Mouse (Mus musculus): ENCODE results near the gene Pik3cd. TPM values are rescaled to one million over a fixed set of nuclear protein-coding genes. Genes with fewer than 3 reads are reported as not detected.

Pik3cd gene
- total RNA-seq, 2 experiments from 2014 or later: 10.3 to 12.7 TPM

DNA sequence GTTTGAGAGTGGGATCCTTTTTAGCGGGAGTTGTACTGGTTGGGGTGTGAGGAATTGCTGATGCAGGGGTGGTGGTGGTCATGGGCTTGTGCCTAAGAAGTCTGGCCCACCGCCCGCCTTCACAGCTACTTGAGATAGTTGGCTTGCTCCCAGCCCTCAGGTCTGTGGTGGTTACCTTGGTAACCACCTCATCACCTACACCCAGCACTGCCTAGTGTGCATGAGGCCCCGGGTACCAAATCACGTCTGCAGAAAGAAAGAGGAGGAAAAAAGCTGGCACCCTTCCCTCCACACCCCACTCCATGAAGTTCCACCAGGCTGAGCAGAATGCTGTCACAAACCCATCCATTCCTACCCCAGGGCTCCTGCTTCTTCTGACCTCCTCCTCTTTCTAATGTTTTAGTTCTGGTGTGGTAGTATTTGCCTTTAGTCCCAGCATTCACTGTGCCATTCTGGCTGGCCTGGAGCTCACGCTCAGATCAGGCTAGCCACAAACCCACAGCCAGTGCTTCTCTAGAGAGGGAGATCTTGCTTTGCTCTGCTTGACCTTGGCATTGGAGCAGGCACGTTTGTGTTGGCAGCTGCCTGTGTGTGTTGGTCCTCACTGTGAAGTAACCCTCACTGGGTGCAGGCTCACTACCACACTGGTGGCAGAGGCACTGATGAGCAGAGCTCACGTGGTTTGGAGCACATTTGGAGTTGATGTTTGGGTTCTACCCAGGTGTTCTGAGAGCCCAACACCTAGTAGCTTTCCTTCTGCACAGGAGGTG, 92.9 kb downstream of the Pik3cd start:
- no peak for DNase-seq (ENCODE audit: low spot score)

DNA sequence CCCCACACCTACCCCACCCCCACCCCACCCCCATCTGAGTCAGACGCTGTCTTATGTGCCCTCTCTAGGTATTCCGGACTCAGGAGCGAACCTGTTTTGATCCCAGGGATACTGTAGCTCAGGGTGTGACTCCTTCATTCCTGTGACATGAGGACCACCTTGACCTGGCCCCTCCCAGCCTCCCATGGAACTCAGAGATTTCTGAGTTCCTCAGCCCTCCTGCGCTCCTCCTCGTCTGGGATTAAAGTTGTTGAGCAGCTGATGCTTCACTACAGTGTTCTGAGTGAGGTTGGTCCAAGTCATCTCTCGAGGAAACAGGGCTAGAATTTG, 94.1 kb downstream of the Pik3cd start:
- DNase-seq (ENCODE audit: low spot score): no peak

- DNase-seq (ENCODE audit: low spot score): no peak
Measured at GRCm38 (mm10) chr4:149607591-149608308, 94.6 kb downstream of the Pik3cd start.

- DNase-seq (ENCODE audit: low spot score): no peak
Measured at GRCm38 (mm10) chr4:149606766-149607358, 95.5 kb downstream of the Pik3cd start.

DNA sequence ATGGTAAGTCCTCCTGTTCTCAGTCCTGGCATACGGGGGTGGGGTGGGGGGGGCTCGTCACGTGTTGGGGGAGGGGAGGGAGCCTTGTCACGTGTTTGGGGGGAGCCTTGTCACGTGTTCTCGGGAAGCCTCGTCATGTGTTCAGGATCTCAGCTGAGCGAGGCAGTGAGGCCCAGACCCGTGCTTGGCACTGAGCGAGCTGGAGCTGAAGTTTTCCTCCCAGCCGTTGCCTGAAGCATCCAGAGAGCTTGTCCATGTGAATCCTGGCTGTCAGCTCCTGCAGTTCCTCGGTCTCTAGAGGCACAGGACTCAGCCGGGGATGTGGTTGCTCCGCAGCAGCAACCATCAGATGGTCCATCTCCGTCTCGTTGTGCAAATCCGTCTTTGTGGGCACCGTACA, 96.3 kb downstream of the Pik3cd start:
- no peak for DNase-seq (ENCODE audit: low spot score)

- DNase-seq (ENCODE audit: low spot score): no peak
Measured at GRCm38 (mm10) chr4:149604518-149604917, 97.9 kb downstream of the Pik3cd start.

- DNase-seq (ENCODE audit: low spot score): no peak
Measured at GRCm38 (mm10) chr4:149603860-149604259, 98.5 kb downstream of the Pik3cd start.

GRCm38 (mm10) chr4:149602236-149602635, 100.1 kb downstream of the Pik3cd start:
- DNase-seq (ENCODE audit: low spot score): no peak

GRCm38 (mm10) chr4:149601484-149601883, 100.9 kb downstream of the Pik3cd start:
- no peak for DNase-seq (ENCODE audit: low spot score)

DNA sequence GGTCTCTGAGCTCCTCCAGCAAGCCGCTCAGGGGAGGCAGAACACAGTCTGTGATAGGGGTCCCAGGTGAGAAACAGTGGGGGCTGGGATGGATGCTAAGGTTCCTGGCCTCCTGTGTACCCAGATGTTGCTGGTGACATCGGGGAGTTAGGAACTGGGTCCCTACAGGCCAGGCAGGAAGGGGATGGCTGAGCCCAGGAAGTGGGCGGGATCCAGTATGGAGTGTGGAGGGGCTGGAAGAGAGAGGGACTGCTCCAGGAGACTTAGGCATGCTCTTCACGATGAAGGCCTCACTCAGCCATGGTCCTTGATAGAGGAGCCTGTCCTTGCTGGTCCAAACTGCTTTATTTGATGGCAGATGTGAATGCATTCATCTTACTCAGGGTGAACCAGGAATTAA, 102.2 kb downstream of the Pik3cd start:
- DNase-seq (ENCODE audit: low spot score): no peak

GRCm38 (mm10) chr4:149599549-149599948, 102.8 kb downstream of the Pik3cd start:
- no peak for DNase-seq (ENCODE audit: low spot score)

Small RNAs within 50 kb of the gene (microRNA-seq; reads per million reads assigned to microRNA genes)
- not detected for gene Mir7023

Other genes starting within 250 kb of the Pik3cd start
- gene Rbp7, start 247.6 kb downstream of the Pik3cd start, total RNA-seq (2021): 10 to 100 TPM; 14.6 to 15.4 TPM
- gene Tmem274, start 225.2 kb downstream of the Pik3cd start, total RNA-seq (2021): not detected
- gene Nmnat1, start 217.4 kb downstream of the Pik3cd start, total RNA-seq (2021): 10 to 100 TPM; 33.1 to 33.5 TPM
- gene Lzic, start 217.3 kb downstream of the Pik3cd start, total RNA-seq (2021): 10 to 100 TPM; 13.1 to 14.1 TPM
- gene Ctnnbip1, start 184.3 kb downstream of the Pik3cd start, total RNA-seq (2021): 10 to 100 TPM; 17.7 to 19.0 TPM
- 10 to 100 TPM; 27.5 to 35.0 TPM for gene Clstn1, start 116.1 kb downstream of the Pik3cd start, total RNA-seq (2021)
- gene Tmem201, start 35.5 kb upstream of the Pik3cd start, total RNA-seq (2021): 10 to 100 TPM; 44.9 to 46.7 TPM
- 10 to 100 TPM; 10.8 to 14.4 TPM for gene Slc25a33, start 71.7 kb upstream of the Pik3cd start, total RNA-seq (2021)